25 mouse cellular contexts compared by ENCODE assay signal in the genomic region with DNA sequence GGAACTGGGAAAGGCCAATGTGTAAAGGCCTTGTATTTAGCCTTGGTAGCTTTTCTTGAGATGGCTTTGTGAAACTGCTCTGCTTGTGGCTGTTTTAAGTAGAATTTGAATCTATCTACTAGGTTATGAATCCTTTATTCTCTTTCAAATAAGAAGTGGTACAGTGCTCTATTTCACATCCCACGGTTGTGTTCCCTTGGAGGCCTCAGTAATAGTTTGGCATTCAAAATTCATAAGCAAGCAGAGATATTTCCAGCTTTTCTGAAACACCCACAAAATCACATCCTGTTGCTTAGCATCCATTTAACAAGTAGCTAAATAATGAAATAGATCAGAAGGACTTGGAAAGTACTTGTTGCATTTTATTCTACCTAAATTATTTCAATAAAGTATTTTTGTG.
DNase-seq lines count a peak whose midpoint lies in the region; TF ChIP-seq lines count a peak whose summit lies in the region.
"Had no signal": no experiment of that assay in that cellular context is flagged by ENCODE, and none has a peak within 500 bp of the region (broad histone marks: within the 10 kb centered on the region; RNA-seq: fewer than 3 reads in every experiment).

No protein-coding gene starts in this region.

- TF ChIP-seq CTCF in left cerebral cortex, adult 2 months (IDR thresholded peaks at IDR 0.05): no peak

- DNase-seq in layer of hippocampus, adult 11-12 months (ENCODE audit: low spot score): peak; percentile 4
- no peak for DNase-seq in layer of hippocampus, postnatal 25 days (ENCODE audit: extremely low spot score in 1 of 2, low spot score in 1 of 2)
- DNase-seq in left cerebral cortex, adult 9 months (ENCODE audit: low spot score in 2 of 2): peak; percentile 3 to 6
- no peak for DNase-seq in left cerebral cortex, adult 2 months (ENCODE audit: extremely low spot score in 1 of 2, low spot score in 2 of 2)
- DNase-seq in right cerebral cortex, adult 18-20 months: peak; percentile 1
- DNase-seq in right cerebral cortex, postnatal 25 days: no peak
- DNase-seq in cerebellum, adult 11-12 months: no peak
- DNase-seq: adrenal gland, postnatal 10 days; adrenal gland, postnatal 36 days; B cell, adult 2 months; cerebellum, adult 11 months; cerebellum, adult 8-10 months; cerebellum, postnatal 10 days; cerebellum, postnatal 36 days; gastrocnemius, postnatal 25 days; heart, adult 18-20 months; heart, postnatal 10 days; heart, postnatal 36 days had no signal

- no peak overlapping the region for H3K27ac ChIP-seq in left cerebral cortex, adult 2 months
- H3K27ac ChIP-seq: forebrain, embryonic 10.5 days; forebrain, embryonic 13.5 days; heart, embryonic 15.5 days; hindbrain, embryonic 10.5 days; hindbrain, embryonic 14.5 days; hindbrain, postnatal 0 days had no signal

- no peak overlapping the region for H3K4me3 ChIP-seq in left cerebral cortex, adult 2 months
- H3K4me3 ChIP-seq: forebrain, embryonic 10.5 days; forebrain, embryonic 13.5 days; heart, embryonic 12.5 days; heart, embryonic 15.5 days; hindbrain, embryonic 10.5 days had no signal

- intact Hi-C loops in left cerebral cortex, adult 2 months (cut with DNase I): no loop called here

Comparison
In these comparisons a context has a peak if more than half of its experiments do, and no peak if none do; other contexts are left out.
1. DNase-seq: peak in layer of hippocampus, adult 11-12 months (single experiment), left cerebral cortex, adult 9 months (2 of 2) and right cerebral cortex, adult 18-20 months (single experiment); none in layer of hippocampus, postnatal 25 days (0 of 2), left cerebral cortex, adult 2 months (0 of 2), right cerebral cortex, postnatal 25 days (single experiment) and cerebellum, adult 11-12 months (single experiment).